ENCODE assay signal across 13 mouse cellular contexts in genomic region chr1:62859556-62860300, GRCm38 (mm10).
A peak's percentile ranks its signal among the peaks of the same experiment; 100 is the strongest.
DNase-seq lines count a peak whose midpoint lies in the region; ATAC-seq lines count a peak whose summit lies in the region.
"Had no signal": no experiment of that assay in that cellular context is flagged by ENCODE, and none has a peak within 500 bp of the region (broad histone marks: within the 10 kb centered on the region; RNA-seq: fewer than 3 reads in every experiment).

No protein-coding gene starts in this region.

- no peak overlapping the region for H3K4me3 ChIP-seq in heart, embryonic 12.5 days
- no peak overlapping the region for H3K4me3 ChIP-seq in forebrain, embryonic 10.5 days
- H3K4me3 ChIP-seq: forebrain, embryonic 15.5 days; megakaryocyte, embryonic 14.5 days had no signal

- H3K9ac ChIP-seq in heart, embryonic 12.5 days = no peak overlapping the region
- H3K9ac ChIP-seq: forebrain, embryonic 15.5 days had no signal

- no peak overlapping the region for H3K4me2 ChIP-seq in heart, embryonic 12.5 days
- H3K4me2 ChIP-seq: forebrain, embryonic 15.5 days had no signal

- H3K27me3 ChIP-seq in heart, embryonic 12.5 days (replicated peaks) = no peaks in the 10 kb centered on the region
- no peaks in the 10 kb centered on the region for H3K27me3 ChIP-seq in forebrain, embryonic 10.5 days (ENCODE audit: poor library complexity, severe bottlenecking)
- H3K27me3 ChIP-seq: forebrain, embryonic 15.5 days had no signal

- H3K9me3 ChIP-seq in heart, embryonic 12.5 days (replicated peaks) = 0 out of 2 replicates have a peak, but pooled peaks cover 5% of the 10 kb centered on the region
- no peaks in the 10 kb centered on the region; the same call in 1 of the 2 replicates for H3K9me3 ChIP-seq in forebrain, embryonic 10.5 days
- H3K9me3 ChIP-seq: forebrain, embryonic 15.5 days had no signal

- 50% methylated on average over 9 of the region's 9 CpGs for WGBS in heart, embryonic 12.5 days
- WGBS in forebrain, embryonic 10.5 days = 77% methylated on average over 9 of the region's 9 CpGs

- peak; percentile 64; the same call in 1 of the 2 replicates for ATAC-seq in heart, embryonic 12.5 days (ENCODE audit: insufficient number of reproducible peaks, low FRiP score)
- no peak for ATAC-seq in inflammation-experienced regulatory T-cells, adult 6 months
- ATAC-seq: forebrain, embryonic 15.5 days had no signal

- no peaks in the 10 kb centered on the region for H3K36me3 ChIP-seq in heart, embryonic 12.5 days
- no peaks in the 10 kb centered on the region for H3K36me3 ChIP-seq in forebrain, embryonic 10.5 days (replicated peaks)
- H3K36me3 ChIP-seq: forebrain, embryonic 15.5 days had no signal

- peak overlapping the region; percentile 43; the same call in 1 of the 2 replicates for H3K27ac ChIP-seq in heart, embryonic 12.5 days (ENCODE audit: poor library complexity, severe bottlenecking)
- H3K27ac ChIP-seq in forebrain, embryonic 10.5 days = no peak overlapping the region
- H3K27ac ChIP-seq: forebrain, embryonic 15.5 days; kidney, postnatal 0 days had no signal

- H3K4me1 ChIP-seq in heart, embryonic 12.5 days (replicated peaks) = peaks cover 26% of the 10 kb centered on the region
- H3K4me1 ChIP-seq in forebrain, embryonic 10.5 days = peaks cover 3% of the 10 kb centered on the region; the same call in 1 of the 2 replicates

- no peak for DNase-seq in heart, adult 9 months (ENCODE audit: low spot score in 2 of 2)
- peak; percentile 33 for DNase-seq in testis, postnatal 10 days (ENCODE audit: low spot score)
- DNase-seq in testis, postnatal 14 days (ENCODE audit: low spot score) = no peak
- DNase-seq in heart, postnatal 4 days = peak; percentile 62
- peak; percentile 17 for DNase-seq in lung, postnatal 36 days
- DNase-seq in forebrain, embryonic 10.5 days (ENCODE audit: extremely low spot score, low spot score) = no peak
- DNase-seq: gastrocnemius, postnatal 14 days; right cerebral cortex, postnatal 4 days had no signal

Comparison
In these comparisons a context has a peak if more than half of its experiments do, and no peak if none do; other contexts are left out.
1. DNase-seq: peak in testis, postnatal 10 days (single experiment), heart, postnatal 4 days (single experiment) and lung, postnatal 36 days (single experiment); none in heart, adult 9 months (0 of 2), testis, postnatal 14 days (single experiment) and forebrain, embryonic 10.5 days (single experiment).